Mouse (Mus musculus) cerebellum, adult 9-11 months (tissue): ENCODE measurements around the gene Lsm4.
A peak's percentile ranks its signal among the peaks of the same experiment; 100 is the strongest.

Experiments used
- DNase-seq: peaks from one replicate; pipeline ENCODE4 v3.0.0; 2022

Gene Lsm4

GRCm38 (mm10) chr8:70650351-70650750 is 22.7 kb upstream of the Lsm4 start:
- no peak for DNase-seq

DNA sequence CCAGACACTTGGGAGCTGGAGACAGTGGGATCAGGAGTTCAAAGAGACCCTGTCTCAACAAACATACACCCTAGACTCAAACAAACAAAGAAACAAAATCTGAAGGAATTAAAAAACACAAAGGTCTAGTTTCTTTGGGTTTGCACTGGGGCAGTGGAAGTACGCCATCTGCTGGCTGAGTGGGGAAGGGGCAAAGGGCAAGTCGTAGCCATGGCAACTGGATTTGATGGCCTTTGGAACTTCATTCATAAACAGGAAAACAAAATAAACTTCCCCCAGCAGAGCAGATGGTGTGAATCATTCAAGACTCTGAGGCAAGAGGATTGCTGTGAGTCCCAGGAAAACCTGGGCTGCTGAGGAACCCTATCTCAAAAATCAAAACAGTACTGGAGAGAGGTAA is 19.8 kb upstream of the Lsm4 start:
- no peak for DNase-seq

DNA sequence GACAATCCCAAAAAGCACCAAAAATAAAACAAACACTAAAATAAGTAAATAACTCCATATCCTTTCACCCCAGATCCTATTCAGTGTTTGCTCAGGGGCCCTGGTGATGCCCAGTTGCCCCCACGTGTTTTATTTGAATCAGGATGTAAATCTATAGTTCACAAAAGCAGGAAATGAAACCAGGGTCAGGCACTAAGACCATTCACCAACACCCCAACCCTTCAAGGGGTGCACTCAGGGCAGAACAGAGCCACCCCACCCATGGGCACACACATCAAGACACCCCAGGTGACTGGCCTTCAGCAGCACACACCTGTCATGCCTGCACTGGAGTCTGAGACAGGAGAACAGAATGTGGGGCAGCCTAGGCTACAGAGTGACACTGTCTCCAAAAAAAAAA is 18.9 kb upstream of the Lsm4 start:
- DNase-seq, result no peak

GRCm38 (mm10) chr8:70655469-70655868 is 17.6 kb upstream of the Lsm4 start:
- no peak for DNase-seq

GRCm38 (mm10) chr8:70656193-70656790 is 16.8 kb upstream of the Lsm4 start:
- no peak for DNase-seq

GRCm38 (mm10) chr8:70657214-70657613 is 15.8 kb upstream of the Lsm4 start:
- DNase-seq, result no peak

GRCm38 (mm10) chr8:70657739-70658138 is 15.3 kb upstream of the Lsm4 start:
- DNase-seq, result no peak

GRCm38 (mm10) chr8:70658897-70659603 is 14.0 kb upstream of the Lsm4 start:
- DNase-seq, result no peak

DNA sequence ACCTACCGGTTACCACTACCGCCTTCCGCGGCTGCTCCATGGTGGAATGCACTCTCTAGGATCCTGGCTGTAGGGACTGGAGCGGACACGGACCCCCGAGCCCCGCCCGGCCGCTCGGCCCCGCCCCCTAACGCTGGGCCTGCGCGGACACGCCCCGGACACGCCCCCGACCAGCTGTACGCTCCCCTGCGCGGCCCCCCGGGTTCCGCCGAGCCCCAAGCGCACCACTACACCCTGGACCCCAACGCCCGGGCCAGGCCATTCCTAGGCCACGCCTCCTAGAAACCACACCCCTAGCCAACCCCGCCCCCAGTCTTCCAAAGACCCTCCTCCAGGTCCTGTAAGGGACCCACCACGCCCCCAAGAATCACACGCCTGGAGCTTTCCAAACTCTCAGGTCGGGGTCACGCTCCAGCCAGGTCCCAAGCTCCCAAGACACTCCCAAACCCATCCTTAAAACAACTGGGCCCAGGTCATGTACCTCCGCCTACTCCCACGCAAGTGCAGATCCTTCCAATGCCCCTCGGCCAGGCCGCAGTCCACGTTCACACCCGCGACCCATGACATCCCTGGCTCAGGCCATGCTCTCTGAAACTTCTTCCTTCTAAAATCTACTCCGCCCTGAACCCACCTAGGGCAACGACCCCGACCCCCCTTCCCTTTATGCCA is 13.3 kb upstream of the Lsm4 start:
- DNase-seq, result peak; percentile 72

DNA sequence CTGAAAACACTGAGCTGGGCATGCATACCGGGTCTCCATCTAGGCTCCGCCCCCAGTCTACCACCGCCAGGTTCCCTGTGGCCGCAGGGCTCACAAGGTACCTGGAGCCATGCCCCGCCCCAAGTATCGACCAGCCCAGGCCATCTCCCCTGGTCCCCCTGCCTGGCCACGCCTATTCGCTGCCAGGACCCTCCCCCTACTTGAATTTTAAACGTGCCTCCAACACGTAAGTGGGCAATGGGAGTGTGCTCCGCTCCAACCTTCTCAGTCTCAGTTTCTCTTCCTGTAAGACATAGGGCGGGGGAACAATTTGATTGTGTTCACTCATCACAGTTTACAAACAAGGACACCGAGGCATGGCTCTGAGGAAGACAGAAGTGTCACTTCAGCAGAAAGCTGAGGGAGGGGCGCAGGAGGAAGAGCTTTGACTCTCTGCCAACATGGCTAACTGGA is 12.7 kb upstream of the Lsm4 start, which contains the start of gene Pgpep1:
TSS of gene Pgpep1 (minus strand) at position 116 of the 453 bp plus-strand sequence.
- no peak for DNase-seq

DNA sequence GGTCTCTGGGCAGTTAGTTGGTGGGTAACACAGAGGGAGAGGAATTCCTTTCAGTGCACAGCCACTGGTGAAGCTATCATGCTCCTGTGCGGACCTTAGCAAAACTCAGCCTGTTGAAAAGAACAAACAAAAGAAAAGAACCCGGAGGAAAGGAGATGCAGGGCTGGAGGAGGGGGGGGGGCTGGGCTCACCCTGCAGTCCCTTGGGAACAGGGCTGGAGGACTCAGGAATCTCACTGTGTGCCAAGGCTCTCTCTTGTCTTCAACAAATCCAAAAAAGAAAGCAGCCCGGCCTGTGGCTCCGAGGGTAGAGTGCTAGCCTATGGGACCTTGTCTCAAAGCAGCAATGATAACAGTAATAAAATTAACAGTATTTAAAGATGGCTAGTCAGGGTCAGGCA is 9.4 kb upstream of the Lsm4 start:
- no peak for DNase-seq

DNA sequence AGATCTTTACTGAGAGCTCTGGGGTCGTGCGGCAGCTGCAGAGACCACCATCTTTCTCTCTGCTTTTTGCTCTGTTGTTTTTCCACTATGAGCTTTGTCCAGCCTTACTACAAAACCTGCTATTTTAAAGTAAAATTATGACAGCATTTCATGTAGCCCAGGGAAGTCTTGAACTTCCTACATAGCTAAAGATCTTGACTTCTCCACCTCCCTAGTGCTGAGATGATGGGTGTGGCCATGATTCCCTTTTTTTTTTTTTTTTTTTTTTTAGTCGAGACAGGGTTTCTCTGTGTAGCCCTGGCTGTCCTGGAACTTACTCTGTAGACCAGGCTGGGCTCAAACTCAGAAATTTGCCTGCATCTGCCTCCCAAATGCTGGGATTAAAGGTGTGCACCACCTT is 8.4 kb upstream of the Lsm4 start:
- no peak for DNase-seq

DNA sequence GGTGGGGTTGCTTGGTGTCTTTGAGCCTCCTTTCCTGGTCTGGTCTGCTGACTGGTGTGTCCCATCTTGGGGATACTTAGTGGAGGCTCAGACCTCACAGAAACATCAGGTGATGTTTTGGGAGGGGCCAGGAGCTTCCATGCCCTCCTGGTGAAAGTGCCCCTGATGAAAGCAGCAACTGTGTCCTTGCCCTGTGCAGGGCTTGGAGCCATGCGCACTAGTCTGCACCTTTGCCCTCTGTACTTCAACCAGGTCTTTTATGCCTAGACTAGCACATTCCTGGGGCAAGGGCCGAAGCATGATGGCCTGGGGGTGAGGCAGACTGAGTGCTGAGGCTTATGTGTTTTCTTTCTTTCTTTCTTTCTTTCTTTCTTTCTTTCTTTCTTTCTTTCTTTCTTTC is 7.4 kb upstream of the Lsm4 start:
- no peak for DNase-seq

DNA sequence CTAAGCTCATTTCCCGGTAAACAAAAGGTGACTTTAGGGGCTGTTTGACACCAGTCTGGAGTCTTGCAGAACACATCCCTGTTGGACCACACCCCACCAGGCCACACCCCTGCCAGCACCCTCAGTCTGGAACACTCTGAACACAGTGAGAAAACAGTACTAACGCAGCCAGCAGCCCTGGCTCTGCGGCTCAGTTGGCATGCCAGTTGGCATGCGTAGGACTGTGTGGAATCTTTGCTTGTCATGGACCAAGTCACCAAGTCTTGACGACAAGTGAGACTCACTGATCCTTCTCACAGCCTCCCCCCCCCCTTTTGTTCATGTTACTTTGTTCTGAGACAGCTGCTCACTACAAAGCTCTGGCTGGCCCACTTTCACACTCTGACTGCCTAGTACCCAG is 6.0 kb upstream of the Lsm4 start:
- no peak for DNase-seq

DNA sequence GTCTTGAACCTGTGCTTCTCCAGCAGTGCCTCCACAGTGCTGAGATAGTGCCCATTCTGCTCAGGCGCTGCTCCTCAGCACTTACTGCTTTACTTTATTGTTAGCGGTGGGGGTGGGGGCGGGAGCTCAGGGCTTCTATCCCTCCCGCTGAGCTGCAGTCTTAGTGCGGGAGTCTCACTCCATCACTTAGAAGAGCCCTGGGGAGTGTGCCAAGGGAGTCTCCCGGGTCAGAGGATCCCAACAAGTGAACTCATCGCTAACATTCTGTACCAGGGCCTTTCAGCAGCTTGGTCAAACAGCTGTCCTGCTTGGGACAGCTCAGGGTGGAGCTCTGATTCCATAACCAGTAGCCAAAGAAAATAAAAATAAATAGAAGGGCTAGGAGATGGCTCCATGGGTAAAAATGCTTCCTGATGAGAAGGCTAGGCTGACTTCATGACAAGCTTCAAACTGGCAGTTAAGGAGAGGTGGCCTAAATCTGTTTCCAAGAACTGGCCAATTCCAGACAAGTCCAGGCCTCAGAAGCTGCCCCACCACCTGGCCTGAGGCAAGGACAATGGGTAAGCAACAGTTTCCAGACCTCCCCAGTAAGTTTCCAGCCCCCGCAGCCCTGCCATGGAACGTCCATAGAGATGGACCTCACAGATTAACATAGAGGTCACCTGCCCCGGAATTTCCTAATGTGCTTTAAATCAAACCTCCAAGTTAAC is 1.3 kb upstream of the Lsm4 start:
- no peak for DNase-seq

GRCm38 (mm10) chr8:70672325-70673078 is 546 bp upstream of the Lsm4 start:
- no peak for DNase-seq

- DNase-seq, result peak; percentile 61
These were observed 1.1 kb downstream of the Lsm4 start for GRCm38 (mm10) chr8:70674109-70674508.

GRCm38 (mm10) chr8:70674716-70675115 is 1.7 kb downstream of the Lsm4 start:
- peak; percentile 58 for DNase-seq

DNA sequence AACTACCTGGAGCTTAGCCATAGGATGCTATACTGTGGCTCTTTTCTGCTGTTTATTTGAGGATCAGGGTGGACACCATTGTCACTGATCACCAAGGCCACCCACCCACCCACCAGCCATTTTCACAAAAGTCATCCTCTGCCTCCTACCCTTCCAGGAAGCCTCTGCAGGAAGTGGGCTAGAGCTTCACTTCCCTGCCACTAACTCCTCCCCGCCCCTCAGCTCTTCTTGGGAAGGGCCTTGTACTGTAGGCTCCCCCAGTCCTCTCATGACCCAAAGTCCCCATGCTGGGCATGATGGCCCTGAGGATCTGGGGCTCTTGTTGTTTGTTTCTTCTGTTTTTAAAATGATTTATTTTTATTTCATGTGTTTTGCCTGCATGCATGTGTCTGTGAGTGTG is 2.3 kb downstream of the Lsm4 start:
- no peak for DNase-seq

GRCm38 (mm10) chr8:70677451-70678080 is 4.5 kb downstream of the Lsm4 start:
- DNase-seq, result peak; percentile 25

- no peak for DNase-seq
These were observed 5.6 kb downstream of the Lsm4 start for GRCm38 (mm10) chr8:70678679-70679078.

- no peak for DNase-seq
These were observed 6.4 kb downstream of the Lsm4 start for GRCm38 (mm10) chr8:70679404-70679803.
